12 mouse cellular contexts compared by ENCODE assay signal in genomic region chr17:83115832-83116480, GRCm38 (mm10).
DNase-seq lines count a peak whose midpoint lies in the region; ATAC-seq lines count a peak whose summit lies in the region.
"Had no signal": no experiment of that assay in that cellular context is flagged by ENCODE, and none has a peak within 500 bp of the region (broad histone marks: within the 10 kb centered on the region; RNA-seq: fewer than 3 reads in every experiment).

No protein-coding gene starts in this region.

- no peak overlapping the region for H3K9ac ChIP-seq in hindbrain, embryonic 14.5 days
- H3K9ac ChIP-seq in neural tube, embryonic 13.5 days, result no peak overlapping the region
- H3K9ac ChIP-seq in neural tube, embryonic 15.5 days (replicated peaks), result no peak overlapping the region
- no peak overlapping the region for H3K9ac ChIP-seq in intestine, embryonic 16.5 days (ENCODE audit: low read depth, low read length)
- H3K9ac ChIP-seq: midbrain, embryonic 12.5 days; neural tube, embryonic 12.5 days had no signal

- H3K27me3 ChIP-seq in hindbrain, embryonic 10.5 days (ENCODE audit: insufficient read depth, poor library complexity, severe bottlenecking), result peaks cover 15% of the 10 kb centered on the region
- 0 out of 2 replicates have a peak, but pooled peaks cover 5% of the 10 kb centered on the region for H3K27me3 ChIP-seq in hindbrain, embryonic 14.5 days (ENCODE audit: control insufficient read depth, insufficient read depth, low read length)
- no peaks in the 10 kb centered on the region for H3K27me3 ChIP-seq in neural tube, embryonic 13.5 days
- no peaks in the 10 kb centered on the region for H3K27me3 ChIP-seq in neural tube, embryonic 15.5 days (replicated peaks)
- H3K27me3 ChIP-seq in intestine, embryonic 16.5 days (replicated peaks; ENCODE audit: control insufficient read depth, insufficient read depth, low read length), result no peaks in the 10 kb centered on the region
- H3K27me3 ChIP-seq: neural tube, embryonic 12.5 days had no signal

- H3K4me3 ChIP-seq in hindbrain, embryonic 10.5 days, result no peak overlapping the region
- no peak overlapping the region for H3K4me3 ChIP-seq in hindbrain, embryonic 14.5 days (replicated peaks; ENCODE audit: low read length)
- no peak overlapping the region for H3K4me3 ChIP-seq in neural tube, embryonic 13.5 days
- no peak overlapping the region for H3K4me3 ChIP-seq in neural tube, embryonic 15.5 days (replicated peaks)
- H3K4me3 ChIP-seq in intestine, embryonic 16.5 days (ENCODE audit: low read length), result no peak overlapping the region
- H3K4me3 ChIP-seq: midbrain, embryonic 12.5 days; neural tube, embryonic 12.5 days had no signal

- 32% methylated on average over 6 of the region's 6 CpGs for WGBS in hindbrain, embryonic 10.5 days
- WGBS in hindbrain, embryonic 14.5 days, result 29% methylated on average over 6 of the region's 6 CpGs
- 24% methylated on average over 6 of the region's 6 CpGs for WGBS in neural tube, embryonic 13.5 days
- 20% methylated on average over 6 of the region's 6 CpGs for WGBS in neural tube, embryonic 15.5 days
- 60% methylated on average over 5 of the region's 6 CpGs for WGBS in intestine, embryonic 16.5 days

- DNase-seq in hindbrain, embryonic 10.5 days (ENCODE audit: low spot score), result no peak
- DNase-seq in hindbrain, embryonic 14.5 days (ENCODE audit: low spot score), result no peak
- DNase-seq in layer of hippocampus, adult 9-11 months, result no peak
- DNase-seq: adrenal gland, postnatal 25 days; right cerebral cortex, postnatal 25 days had no signal

- H3K4me2 ChIP-seq in hindbrain, embryonic 14.5 days (replicated peaks), result no peak overlapping the region
- no peak overlapping the region for H3K4me2 ChIP-seq in neural tube, embryonic 13.5 days
- H3K4me2 ChIP-seq in neural tube, embryonic 15.5 days, result no peak overlapping the region
- H3K4me2 ChIP-seq in intestine, embryonic 16.5 days (ENCODE audit: low read depth, low read length), result no peak overlapping the region
- H3K4me2 ChIP-seq: midbrain, embryonic 12.5 days; neural tube, embryonic 12.5 days had no signal

- H3K36me3 ChIP-seq in hindbrain, embryonic 10.5 days, result no peaks in the 10 kb centered on the region
- H3K36me3 ChIP-seq in hindbrain, embryonic 14.5 days (replicated peaks; ENCODE audit: control insufficient read depth, insufficient read depth), result no peaks in the 10 kb centered on the region
- H3K36me3 ChIP-seq in neural tube, embryonic 13.5 days, result no peaks in the 10 kb centered on the region
- H3K36me3 ChIP-seq in neural tube, embryonic 15.5 days, result no peaks in the 10 kb centered on the region
- H3K36me3 ChIP-seq in intestine, embryonic 16.5 days (ENCODE audit: control insufficient read depth, insufficient read depth, low read length), result no peaks in the 10 kb centered on the region
- H3K36me3 ChIP-seq: midbrain, embryonic 12.5 days; neural tube, embryonic 12.5 days had no signal

- H3K27ac ChIP-seq in hindbrain, embryonic 10.5 days, result peak overlapping the region; percentile 68
- H3K27ac ChIP-seq in hindbrain, embryonic 14.5 days, result no peak overlapping the region
- H3K27ac ChIP-seq in neural tube, embryonic 13.5 days (replicated peaks), result 0 out of 2 replicates have a peak overlapping the region, but pooled peaks have one; percentile 13
- H3K27ac ChIP-seq in neural tube, embryonic 15.5 days (replicated peaks), result no peak overlapping the region
- H3K27ac ChIP-seq in intestine, embryonic 16.5 days (ENCODE audit: low read length), result 0 out of 2 replicates have a peak overlapping the region, but pooled peaks have one; percentile 6
- H3K27ac ChIP-seq: midbrain, embryonic 12.5 days; neural tube, embryonic 12.5 days had no signal

- peaks cover 50% of the 10 kb centered on the region for H3K4me1 ChIP-seq in hindbrain, embryonic 10.5 days (replicated peaks)
- peaks cover 11% of the 10 kb centered on the region; the same call in 1 of the 2 replicates for H3K4me1 ChIP-seq in hindbrain, embryonic 14.5 days (replicated peaks; ENCODE audit: control insufficient read depth, insufficient read depth, low read length)
- H3K4me1 ChIP-seq in neural tube, embryonic 13.5 days (replicated peaks), result peaks cover 21% of the 10 kb centered on the region
- no peaks in the 10 kb centered on the region; the same call in 1 of the 2 replicates for H3K4me1 ChIP-seq in neural tube, embryonic 15.5 days
- H3K4me1 ChIP-seq in intestine, embryonic 16.5 days (ENCODE audit: control insufficient read depth, insufficient read depth, low read length), result peaks cover 2% of the 10 kb centered on the region; the same call in 1 of the 2 replicates

- H3K9me3 ChIP-seq in hindbrain, embryonic 10.5 days, result no peaks in the 10 kb centered on the region
- no peaks in the 10 kb centered on the region for H3K9me3 ChIP-seq in hindbrain, embryonic 14.5 days (ENCODE audit: control insufficient read depth, low read length)
- no peaks in the 10 kb centered on the region for H3K9me3 ChIP-seq in neural tube, embryonic 13.5 days
- no peaks in the 10 kb centered on the region for H3K9me3 ChIP-seq in neural tube, embryonic 15.5 days (replicated peaks)
- no peaks in the 10 kb centered on the region for H3K9me3 ChIP-seq in intestine, embryonic 16.5 days (ENCODE audit: control insufficient read depth, low read length)
- H3K9me3 ChIP-seq: midbrain, embryonic 12.5 days; neural tube, embryonic 12.5 days had no signal

- ATAC-seq in hindbrain, embryonic 14.5 days (ENCODE audit: low FRiP score), result no peak
- no peak for ATAC-seq in neural tube, embryonic 13.5 days (ENCODE audit: low read depth)
- no peak for ATAC-seq in neural tube, embryonic 15.5 days (ENCODE audit: low FRiP score)
- ATAC-seq in intestine, embryonic 16.5 days, result no peak
- no peak for ATAC-seq in granulocyte monocyte progenitor cell, adult 5-6 weeks (replicated peaks; ENCODE audit: poor library complexity, severe bottlenecking)
- ATAC-seq: inflammation-experienced regulatory T-cells, adult 6 months had no signal

Comparison
In these comparisons a context has a peak if more than half of its experiments do, and no peak if none do; other contexts are left out.
1. H3K27ac ChIP-seq: peak in hindbrain, embryonic 10.5 days (single experiment), neural tube, embryonic 13.5 days (single experiment) and intestine, embryonic 16.5 days (single experiment); none in hindbrain, embryonic 14.5 days (single experiment) and neural tube, embryonic 15.5 days (single experiment).